Mouse (Mus musculus) heart, adult 2 months (tissue): Measurements from ENCODE around the gene Tiam2.
"Not testable (repeated sequence)": the region's sequence is repeated elsewhere in the genome, so short reads cannot be mapped to it uniquely, and the experiment has no call there.

Experiments
- CTCF ChIP-seq: fragments of 200-600 bp; IDR thresholded peaks from 2 replicates; pipeline ENCODE4 v1.8.1; 2022; ENCODE audit warnings: antibody characterized with exemption, mild to moderate bottlenecking, moderate library complexity
- EP300 ChIP-seq: fragments of 200-500 bp; IDR thresholded peaks from 2 replicates; pipeline ENCODE4 v1.6.1; 2011; ENCODE audit warnings: low read depth, low read length, control low read depth; ENCODE audit not compliant: insufficient read depth

DNA sequence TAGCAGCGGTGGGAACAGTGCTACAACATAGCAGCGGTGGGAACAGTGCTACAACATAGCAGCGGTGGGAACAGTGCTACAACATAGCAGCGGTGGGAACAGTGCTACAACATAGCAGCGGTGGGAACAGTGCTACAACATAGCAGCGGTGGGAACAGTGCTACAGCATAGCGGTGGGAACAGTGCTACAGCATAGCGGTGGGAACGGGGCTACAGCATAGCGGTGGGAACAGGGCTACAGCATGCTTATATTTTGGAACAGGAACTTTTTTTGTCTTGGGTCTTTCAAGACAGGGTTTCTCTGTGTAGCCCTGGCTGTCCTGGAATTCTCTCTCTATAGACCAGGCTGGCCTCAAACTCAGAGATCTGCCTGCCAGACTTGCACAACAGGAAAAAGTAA lies 26.8 kb downstream of the Tiam2 start:
- TF ChIP-seq CTCF, EP300: not testable (repeated sequence)
